Mouse (Mus musculus) intestine, embryonic 14.5 days (tissue): Measurements from ENCODE around the gene Mmrn2. TPM values are rescaled to one million over a fixed set of nuclear protein-coding genes. Genes with fewer than 3 reads are reported as not detected.

Source experiments
- ATAC-seq: fragments of 200-750 bp; cut with Nextera tagmentation; replicated peaks from 2 replicates; pipeline ENCODE4 v1.8.0; 2017; ENCODE audit warnings: low read depth, moderate number of reproducible peaks, moderate TSS enrichment, moderate library complexity; ENCODE audit not compliant: low FRiP score, low TSS enrichment
- DNase-seq: peaks from one replicate; pipeline ENCODE4 v3.0.0-alpha.2; 2018; ENCODE audit warnings: low spot score
- H3K27ac ChIP-seq: fragments of 300-500 bp; sonication (generic); 2 replicates; pipeline ENCODE4 v1.5.1; 2014; ENCODE audit warnings: low read depth, mild to moderate bottlenecking, control low read depth
- H3K27me3 ChIP-seq: fragments of 300-500 bp; sonication (generic); replicated peaks from 2 replicates; pipeline ENCODE4 v1.6.1; 2014; ENCODE audit warnings: low read length, control low read depth; ENCODE audit not compliant: control insufficient read depth, insufficient read depth
- H3K36me3 ChIP-seq: fragments of 300-500 bp; sonication (generic); 2 replicates; pipeline ENCODE4 v1.6.1; 2014; ENCODE audit warnings: low read length, control low read depth; ENCODE audit not compliant: control insufficient read depth, insufficient read depth
- H3K4me1 ChIP-seq: fragments of 300-500 bp; sonication (generic); replicated peaks from 2 replicates; pipeline ENCODE4 v1.6.1; 2014; ENCODE audit warnings: low read length, control low read depth, mixed read lengths; ENCODE audit not compliant: control insufficient read depth, insufficient read depth
- H3K4me2 ChIP-seq: fragments of 300-500 bp; sonication (generic); 2 replicates; pipeline ENCODE4 v1.6.1; 2014; ENCODE audit warnings: low read length
- H3K4me3 ChIP-seq: fragments of 300-500 bp; sonication (generic); 2 replicates; pipeline ENCODE4 v1.5.1; 2014; ENCODE audit warnings: low read depth, low read length, control low read depth, mixed read lengths
- H3K9ac ChIP-seq: fragments of 300-500 bp; sonication (generic); 2 replicates; pipeline ENCODE4 v1.6.1; 2014; ENCODE audit warnings: mild to moderate bottlenecking, low read length
- H3K9me3 ChIP-seq: fragments of 300-500 bp; sonication (generic); 2 replicates; pipeline ENCODE4 v1.6.1; 2016; ENCODE audit warnings: low read length, control low read depth; ENCODE audit not compliant: control insufficient read depth
- WGBS: fragments of 180-500 bp; shearing (Covaris S2); extraction: QIAGEN DNeasy Blood & Tissue Kit; methylation state at CpG from one replicate; pipeline ENCODE4 v1.1.7; 2014; 5-methylcytosine and 5-hydroxymethylcytosine counted together
- polyA plus RNA-seq: library from polyadenylated mRNA; unstranded; fragments of >200 nt; fragmentation: Nextera tagmentation; extraction: Ambion mirVana; gene quantifications from 2 replicates; pipeline ENCODE4 v1.2.1, GENCODE M21; 2014

Mmrn2 gene
- polyA plus RNA-seq, 1 experiment from 2014 or later, result 8.1 TPM

DNA sequence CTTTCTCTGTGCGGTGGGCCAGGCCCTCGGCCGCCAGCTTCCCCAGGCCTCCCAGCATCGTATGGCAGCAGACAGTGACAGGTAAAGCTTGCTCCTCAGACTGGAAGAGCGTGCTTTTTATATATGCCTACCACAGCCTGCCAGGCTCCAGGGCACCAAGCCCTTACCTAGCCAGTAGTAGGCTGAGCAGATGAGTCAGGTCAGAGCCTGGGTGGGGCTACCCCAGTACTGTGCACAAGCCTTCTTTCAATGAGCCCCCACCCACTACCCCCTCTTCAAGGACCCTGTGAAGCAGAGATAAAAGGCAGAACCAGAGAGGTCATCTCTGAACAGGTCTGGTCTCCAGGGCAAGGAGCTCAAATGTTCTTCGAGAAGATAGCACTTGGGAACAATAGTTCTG, 20.0 kb upstream of the Mmrn2 start, which contains the start of gene Fam25c:
Gene Fam25c (minus strand): TSS at position 133 of the 400 bp plus-strand sequence.
- 70% methylated on average over 6 of the region's 6 CpGs for WGBS
- H3K27ac ChIP-seq, result no peak within 1 kb of the TSS

DNA sequence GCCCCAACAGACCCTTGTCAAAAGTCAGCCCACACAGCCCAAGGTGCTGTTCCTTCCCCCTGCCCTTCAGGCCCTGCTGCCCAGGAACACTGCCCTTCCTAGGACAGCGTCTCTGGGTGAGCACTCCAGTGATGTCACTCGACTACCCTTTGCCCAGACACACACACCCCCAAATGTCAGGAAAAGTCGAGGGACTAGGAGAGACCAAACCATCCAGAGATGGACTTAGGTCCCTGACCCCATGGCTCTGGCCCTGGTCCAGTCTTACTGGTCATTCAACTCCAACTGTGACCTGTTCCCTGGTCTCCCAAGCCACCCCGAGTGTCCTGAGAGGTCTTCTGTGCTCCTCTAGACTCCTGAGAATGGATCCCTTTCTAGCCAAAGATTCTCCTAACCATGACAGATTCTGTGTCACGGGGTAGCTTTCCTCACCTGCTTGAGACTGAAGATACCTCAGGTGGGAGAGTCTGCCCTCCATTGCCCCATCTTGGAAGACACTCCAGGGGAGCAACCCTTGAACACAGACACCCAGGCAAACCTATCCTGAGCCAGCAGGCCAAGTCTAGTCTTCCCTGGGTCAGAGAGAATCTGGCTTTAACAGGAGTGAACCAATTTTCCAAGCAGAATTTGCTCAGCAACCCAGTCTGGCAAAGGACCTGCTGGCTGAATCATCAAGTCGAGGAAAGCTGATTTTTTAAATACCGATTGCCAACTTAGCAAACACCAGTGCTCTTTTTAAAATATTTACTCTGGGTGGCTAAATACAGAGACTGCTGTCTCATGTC, 17.4 kb upstream of the Mmrn2 start:
- Histone ChIP-seq H3K27me3 (no peaks in the 10 kb centered on the region), H3K4me1 (no peaks in the 10 kb centered on the region), H3K4me3 (no peak overlapping the region), H3K9me3 (no peaks in the 10 kb centered on the region), H3K27ac (no peak overlapping the region), H3K4me2 (no peak overlapping the region), H3K36me3 (no peaks in the 10 kb centered on the region), H3K9ac (no peak overlapping the region)
- WGBS, result 67% methylated on average over 7 of the region's 7 CpGs
- ATAC-seq (no peak), DNase-seq (no peak)

More for the DNA sequence above, 20.0 kb upstream of the Mmrn2 start, which contains the start of gene Fam25c:
- DNase-seq (no peak), ATAC-seq (no peak)
- H3K9ac ChIP-seq, result no peak within 1 kb of the TSS
- H3K4me2 ChIP-seq, result no peak within 1 kb of the TSS
- H3K4me1 ChIP-seq, result no peaks in the 10 kb centered on the region
- no peak within 1 kb of the TSS for H3K4me3 ChIP-seq
- H3K36me3 ChIP-seq, result no peaks in the 10 kb centered on the region
- no peaks in the 10 kb centered on the region for H3K27me3 ChIP-seq
- no peaks in the 10 kb centered on the region for H3K9me3 ChIP-seq

DNA sequence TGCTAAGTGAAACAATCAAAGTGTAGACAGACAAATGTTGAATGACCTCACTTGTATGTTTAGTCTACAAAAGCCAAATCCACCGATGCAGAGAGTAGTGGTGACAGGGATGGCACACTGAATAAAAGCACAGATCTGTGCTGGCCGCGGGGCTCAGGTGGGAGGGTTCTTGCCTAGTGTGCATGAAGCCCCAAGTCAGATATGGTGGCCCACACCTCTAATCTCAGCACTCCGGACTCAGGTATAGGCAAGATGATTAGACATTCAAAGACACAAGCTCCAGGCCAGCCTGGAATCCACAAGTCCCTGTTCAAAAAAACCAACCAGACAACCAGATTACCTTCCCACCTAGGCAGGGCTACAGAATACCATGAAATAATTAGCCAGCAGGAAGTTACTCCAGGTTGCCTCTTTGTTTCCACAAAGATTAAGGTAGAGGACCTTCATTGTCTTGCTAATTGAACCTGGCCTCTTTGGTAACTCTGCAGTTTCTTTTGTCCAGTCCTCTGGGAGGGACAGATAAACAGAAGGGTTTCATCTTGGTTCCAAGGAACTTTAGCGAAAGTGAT, 15.5 kb upstream of the Mmrn2 start:
- Histone ChIP-seq H3K4me3 (no peak overlapping the region), H3K9ac (no peak overlapping the region), H3K27me3 (no peaks in the 10 kb centered on the region), H3K27ac (no peak overlapping the region), H3K9me3 (no peaks in the 10 kb centered on the region), H3K4me2 (no peak overlapping the region), H3K4me1 (no peaks in the 10 kb centered on the region), H3K36me3 (no peaks in the 10 kb centered on the region)
- ATAC-seq (no peak), DNase-seq (no peak)
- 41% methylated on average over 5 of the region's 5 CpGs for WGBS

DNA sequence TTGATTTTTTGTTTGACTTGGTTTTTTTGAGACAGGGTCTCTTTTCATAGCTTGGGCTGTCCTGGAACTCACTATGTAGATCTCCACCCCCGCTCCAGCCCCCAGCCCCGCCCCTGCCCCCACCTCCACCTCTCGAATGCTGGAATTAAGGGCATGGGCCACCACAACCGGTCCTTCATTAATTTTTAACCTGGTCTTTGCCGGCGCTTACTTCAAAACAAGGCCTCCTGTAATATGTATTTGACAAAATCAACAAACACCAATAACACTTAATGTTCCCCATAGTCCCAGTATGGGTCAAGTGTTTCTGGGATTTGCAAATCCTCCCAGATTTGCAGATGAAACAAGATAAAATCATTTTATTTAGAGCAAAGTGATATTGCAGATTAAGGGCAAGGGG, 15.0 kb upstream of the Mmrn2 start:
- no peak overlapping the region for H3K4me2 ChIP-seq
- WGBS, result 44% methylated on average over 6 of the region's 6 CpGs
- no peaks in the 10 kb centered on the region for H3K4me1 ChIP-seq
- H3K27ac ChIP-seq, result no peak overlapping the region
- peaks cover 2% of the 10 kb centered on the region; the same call in 1 of the 2 replicates for H3K9me3 ChIP-seq
- no peaks in the 10 kb centered on the region for H3K36me3 ChIP-seq
- ATAC-seq (no peak), DNase-seq (no peak)
- H3K27me3 ChIP-seq, result no peaks in the 10 kb centered on the region
- H3K9ac ChIP-seq, result no peak overlapping the region
- no peak overlapping the region for H3K4me3 ChIP-seq

- no peak overlapping the region for H3K4me3 ChIP-seq
- ATAC-seq (no peak), DNase-seq (no peak)
- H3K27me3 ChIP-seq, result no peaks in the 10 kb centered on the region
- no peaks in the 10 kb centered on the region for H3K36me3 ChIP-seq
- peaks cover 5% of the 10 kb centered on the region; the same call in 1 of the 2 replicates for H3K9me3 ChIP-seq
- no peaks in the 10 kb centered on the region for H3K4me1 ChIP-seq
- no peak overlapping the region for H3K9ac ChIP-seq
- H3K4me2 ChIP-seq, result no peak overlapping the region
- no peak overlapping the region for H3K27ac ChIP-seq
- 55% methylated on average over 4 of the region's 4 CpGs for WGBS
Observed at GRCm38 (mm10) chr14:34362135-34362534, 13.1 kb upstream of the Mmrn2 start.

DNA sequence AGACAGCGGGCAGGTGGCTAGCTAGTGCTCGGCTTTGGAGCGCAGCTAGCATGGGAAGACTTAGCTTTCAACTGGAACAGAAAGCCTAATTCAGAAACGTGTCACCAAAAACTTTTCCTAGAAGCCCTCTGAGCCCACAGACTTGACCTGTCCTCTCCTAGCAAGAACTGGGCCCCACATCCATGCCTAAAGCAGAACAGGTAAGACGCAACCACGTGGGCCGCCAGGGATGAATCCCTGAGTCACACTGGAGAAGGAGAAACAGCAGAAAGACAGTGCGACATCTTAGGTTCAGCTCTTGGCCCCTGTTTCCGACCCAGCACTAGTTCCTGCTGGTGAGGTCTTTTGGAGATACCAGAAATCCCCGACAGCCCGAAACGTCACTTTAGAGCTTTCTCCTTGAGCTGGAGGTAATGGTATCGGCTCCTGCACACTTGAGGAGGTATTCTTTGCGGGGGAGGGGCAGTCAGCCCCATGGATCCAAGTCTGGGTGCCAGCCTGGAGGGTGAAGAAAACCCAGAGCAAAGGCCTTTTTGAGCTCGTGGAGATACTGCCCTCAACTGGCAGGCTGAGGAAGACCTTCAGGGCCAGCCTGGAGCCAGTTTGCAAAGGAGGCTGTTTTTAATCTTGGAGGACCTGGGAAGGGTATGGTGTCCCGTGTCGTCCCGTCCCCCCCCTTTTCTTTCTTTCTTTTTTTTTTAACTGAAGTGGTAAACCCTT, 12.4 kb upstream of the Mmrn2 start:
- Histone ChIP-seq H3K4me1 (no peaks in the 10 kb centered on the region), H3K4me3 (peak overlapping the region; percentile 28), H3K36me3 (no peaks in the 10 kb centered on the region), H3K27me3 (no peaks in the 10 kb centered on the region), H3K9me3 (peaks cover 5% of the 10 kb centered on the region; the same call in 1 of the 2 replicates), H3K4me2 (peak overlapping the region; percentile 57), H3K9ac (peak overlapping the region; percentile 18; the same call in 1 of the 2 replicates), H3K27ac (no peak overlapping the region)
- 37% methylated on average over 18 of the region's 18 CpGs for WGBS
- DNase-seq (peak; percentile 74), ATAC-seq (peak; percentile 54)

DNA sequence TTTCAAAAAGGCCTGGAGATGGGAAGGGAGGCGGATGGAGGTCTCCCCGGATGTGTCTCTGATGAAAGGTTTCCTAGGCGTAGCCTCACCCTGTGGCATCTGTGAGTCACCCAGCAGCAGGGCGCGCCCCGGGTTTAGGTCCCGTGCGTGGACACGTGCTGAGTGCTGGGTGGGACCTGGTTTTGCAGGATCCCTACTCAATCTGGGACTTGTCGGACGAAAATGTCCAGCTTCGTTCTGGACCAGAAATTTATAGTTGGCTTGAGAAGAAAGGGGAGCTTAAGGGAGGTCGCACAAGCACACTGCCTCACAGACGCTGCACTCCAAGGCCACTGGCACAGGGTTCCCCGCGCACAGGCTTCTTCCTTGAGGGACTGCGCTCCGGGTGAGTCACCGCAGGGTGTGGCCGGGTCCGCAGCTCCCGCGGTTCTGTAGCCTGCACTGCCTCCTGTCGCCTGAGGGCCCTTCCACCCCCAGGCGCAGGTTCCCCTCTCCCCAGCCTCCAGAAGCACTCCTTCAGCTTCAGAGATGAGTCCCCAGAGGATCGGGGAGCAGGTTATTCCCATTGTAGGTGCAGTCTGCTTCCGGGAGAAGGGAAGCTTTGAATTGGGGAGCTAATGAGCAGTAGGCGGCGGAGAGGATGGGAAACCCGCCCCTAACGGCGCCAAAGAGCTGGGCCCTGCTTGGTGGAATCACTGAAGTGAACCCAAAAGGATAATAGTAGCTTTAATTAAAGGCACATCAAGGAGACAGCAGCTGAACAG, 11.6 kb upstream of the Mmrn2 start:
- Histone ChIP-seq H3K4me3 (peak overlapping the region; percentile 28), H3K27ac (no peak overlapping the region), H3K4me2 (peak overlapping the region; percentile 57), H3K27me3 (no peaks in the 10 kb centered on the region), H3K36me3 (no peaks in the 10 kb centered on the region), H3K9ac (peak overlapping the region; percentile 18), H3K4me1 (no peaks in the 10 kb centered on the region), H3K9me3 (peaks cover 5% of the 10 kb centered on the region; the same call in 1 of the 2 replicates)
- WGBS, result 6% methylated on average over 32 of the region's 32 CpGs
- DNase-seq, result peak; percentile 83
- ATAC-seq, result peak; percentile 91
